ENCODE assay signal across 24 mouse cellular contexts in the genomic region with DNA sequence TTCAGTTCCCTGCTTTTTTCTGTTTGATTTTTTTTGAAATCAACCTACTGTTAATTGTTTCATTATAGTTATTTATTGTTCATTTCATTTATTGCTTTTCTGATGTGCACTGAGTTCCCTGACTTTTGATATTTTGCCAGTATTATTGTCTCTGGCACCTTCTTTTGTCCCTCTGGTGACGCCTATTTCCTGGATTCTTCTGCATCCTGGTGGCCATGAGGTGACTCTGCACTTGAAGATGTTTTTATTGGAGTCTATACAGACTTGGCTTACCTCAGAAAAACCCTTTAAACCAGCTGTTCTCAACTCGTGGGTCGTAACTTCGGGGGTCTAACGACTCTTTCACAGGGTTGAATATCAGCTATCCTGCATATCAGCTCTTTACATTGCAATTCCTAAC. TPM values are rescaled to one million over a fixed set of nuclear protein-coding genes. Genes with fewer than 3 reads are reported as not detected.
DNase-seq lines count a peak whose midpoint lies in the region; ATAC-seq and TF ChIP-seq lines count a peak whose summit lies in the region.
"Had no signal": no experiment of that assay in that cellular context is flagged by ENCODE, and none has a peak within 500 bp of the region (broad histone marks: within the 10 kb centered on the region; RNA-seq: fewer than 3 reads in every experiment).

No protein-coding gene starts in this region.

- H3K9ac ChIP-seq in forebrain, embryonic 14.5 days (ENCODE audit: low read length) = no peak overlapping the region
- no peak overlapping the region for H3K9ac ChIP-seq in forebrain, embryonic 11.5 days (ENCODE audit: low read length)
- no peak overlapping the region for H3K9ac ChIP-seq in kidney, postnatal 0 days (ENCODE audit: low read depth, low read length)
- H3K9ac ChIP-seq: limb, embryonic 12.5 days; liver, embryonic 14.5 days had no signal

- no peaks in the 10 kb centered on the region for H3K27me3 ChIP-seq in forebrain, embryonic 14.5 days (replicated peaks; ENCODE audit: control insufficient read depth, insufficient read depth, low read length)
- H3K27me3 ChIP-seq in forebrain, embryonic 11.5 days (ENCODE audit: control insufficient read depth, insufficient read depth, low read length) = no peaks in the 10 kb centered on the region
- H3K27me3 ChIP-seq in kidney, postnatal 0 days (ENCODE audit: insufficient read depth, low read length) = no peaks in the 10 kb centered on the region

- 68% methylated on average over 5 of the region's 5 CpGs for WGBS in forebrain, embryonic 14.5 days
- WGBS in forebrain, embryonic 11.5 days = 66% methylated on average over 5 of the region's 5 CpGs
- WGBS in kidney, postnatal 0 days = 31% methylated on average over 5 of the region's 5 CpGs

- no peak overlapping the region for H3K4me2 ChIP-seq in forebrain, embryonic 14.5 days (ENCODE audit: low read length)
- H3K4me2 ChIP-seq in forebrain, embryonic 11.5 days (ENCODE audit: low read depth, low read length, severe bottlenecking) = no peak overlapping the region
- H3K4me2 ChIP-seq in kidney, postnatal 0 days (ENCODE audit: low read length) = no peak overlapping the region
- H3K4me2 ChIP-seq: limb, embryonic 12.5 days had no signal

- ATAC-seq in forebrain, embryonic 14.5 days = no peak
- ATAC-seq in forebrain, embryonic 11.5 days (replicated peaks; ENCODE audit: low FRiP score) = no peak
- no peak for ATAC-seq in kidney, postnatal 0 days (replicated peaks; ENCODE audit: low FRiP score, low read depth)
- ATAC-seq in monocyte, adult 5-6 weeks (replicated peaks; ENCODE audit: insufficient number of reproducible peaks, low FRiP score, low TSS enrichment, poor library complexity, severe bottlenecking) = no peak
- ATAC-seq: hindbrain, embryonic 16.5 days had no signal

- no peak overlapping the region for H3K4me3 ChIP-seq in forebrain, embryonic 14.5 days (ENCODE audit: low read depth, low read length)
- no peak overlapping the region for H3K4me3 ChIP-seq in forebrain, embryonic 11.5 days (ENCODE audit: low read depth, low read length)
- H3K4me3 ChIP-seq in kidney, postnatal 0 days (replicated peaks; ENCODE audit: low read depth, low read length) = no peak overlapping the region
- H3K4me3 ChIP-seq in gastrocnemius, adult 2 months = no peak overlapping the region
- H3K4me3 ChIP-seq: embryonic facial prominence, embryonic 10.5 days; limb, embryonic 12.5 days; myocyte had no signal

- peak; percentile 59; the same call in 1 of the 2 replicates for TF ChIP-seq CTCF in kidney, postnatal 0 days (IDR thresholded peaks at IDR 0.05; ENCODE audit: low read depth)
- TF ChIP-seq CTCF in gastrocnemius, adult 2 months (IDR thresholded peaks at IDR 0.05) = no peak

- H3K27ac ChIP-seq in forebrain, embryonic 14.5 days (ENCODE audit: low read depth, low read length) = no peak overlapping the region
- no peak overlapping the region for H3K27ac ChIP-seq in forebrain, embryonic 11.5 days (ENCODE audit: low read depth, low read length)
- H3K27ac ChIP-seq in kidney, postnatal 0 days = no peak overlapping the region
- no peak overlapping the region for H3K27ac ChIP-seq in gastrocnemius, adult 2 months
- H3K27ac ChIP-seq: embryonic facial prominence, embryonic 10.5 days; limb, embryonic 12.5 days; liver, embryonic 14.5 days had no signal

- no peaks in the 10 kb centered on the region for H3K9me3 ChIP-seq in forebrain, embryonic 14.5 days (replicated peaks; ENCODE audit: control insufficient read depth, low read length)
- no peaks in the 10 kb centered on the region for H3K9me3 ChIP-seq in forebrain, embryonic 11.5 days (ENCODE audit: control insufficient read depth, low read length)
- H3K9me3 ChIP-seq in kidney, postnatal 0 days (replicated peaks; ENCODE audit: low read length) = no peaks in the 10 kb centered on the region
- H3K9me3 ChIP-seq: embryonic facial prominence, embryonic 10.5 days; G1E; limb, embryonic 12.5 days had no signal

- H3K36me3 ChIP-seq in forebrain, embryonic 14.5 days (ENCODE audit: control insufficient read depth, insufficient read depth, low read length) = no peaks in the 10 kb centered on the region
- H3K36me3 ChIP-seq in forebrain, embryonic 11.5 days (ENCODE audit: control insufficient read depth, insufficient read depth, low read length) = no peaks in the 10 kb centered on the region
- no peaks in the 10 kb centered on the region for H3K36me3 ChIP-seq in kidney, postnatal 0 days (ENCODE audit: insufficient read depth, low read length)
- H3K36me3 ChIP-seq: embryonic facial prominence, embryonic 10.5 days; G1E; limb, embryonic 12.5 days had no signal

- no peaks in the 10 kb centered on the region for H3K4me1 ChIP-seq in forebrain, embryonic 14.5 days (ENCODE audit: control insufficient read depth, insufficient read depth, low read length)
- no peaks in the 10 kb centered on the region for H3K4me1 ChIP-seq in forebrain, embryonic 11.5 days (replicated peaks; ENCODE audit: control insufficient read depth, insufficient read depth, low read length)
- no peaks in the 10 kb centered on the region for H3K4me1 ChIP-seq in kidney, postnatal 0 days (replicated peaks; ENCODE audit: insufficient read depth, low read length)
- H3K4me1 ChIP-seq: embryonic facial prominence, embryonic 10.5 days; limb, embryonic 12.5 days had no signal

- intact Hi-C loops in gastrocnemius, adult 2 months (cut with DNase I) = loop anchor here (5.0 kb wide), 1 partner anchor 43 kb away; no protein-coding TSS in a partner anchor

- peak; percentile 33 for DNase-seq in forebrain, embryonic 14.5 days (ENCODE audit: low spot score)
- DNase-seq in forebrain, embryonic 11.5 days (ENCODE audit: low spot score) = no peak
- DNase-seq in kidney, postnatal 0 days (ENCODE audit: low spot score) = peak; percentile 48
- DNase-seq in kidney, adult 18-20 months = no peak
- DNase-seq in 3T3-L1 (ENCODE audit: low read depth, low spot score) = peak; percentile 21
- DNase-seq in brain, adult 2 months (ENCODE audit: low read depth, low spot score) = peak; percentile 37
- DNase-seq in gastrocnemius, adult 2 months = no peak
- DNase-seq: thymus, adult 18-20 months had no signal

RNA-seq across cellular contexts. Expression of a gene that starts 10.0 kb away (rescaled TPM):
- not detected in 2 replicates for polyA plus RNA-seq in forebrain, embryonic 14.5 days (2014; fragmentation: Nextera tagmentation; extraction: Ambion mirVana)
- not detected in 2 replicates for polyA plus RNA-seq in forebrain, embryonic 11.5 days (2014; fragmentation: Nextera tagmentation; extraction: Ambion mirVana)
- not detected in 2 replicates for polyA plus RNA-seq in kidney, postnatal 0 days (2015; fragmentation: Nextera tagmentation; extraction: Ambion mirVana)
- not detected in 3 replicates for total RNA-seq in monocyte, adult 5-6 weeks (2017)
- total RNA-seq in gastrocnemius, adult 2 months (2021) = not detected
- total RNA-seq: adrenal gland, adult 18-20 months; G1E; gastrocnemius, adult 8-10 months; heart, adult 8-10 months; neutrophil, adult 5-6 weeks had no signal
- polyA plus RNA-seq: C2C12; embryonic facial prominence, embryonic 10.5 days; G1E; heart, embryonic 16.5 days; kidney, embryonic 14.5 days; liver, embryonic 14.5 days; myocyte; small intestine, adult 2 months; urinary bladder, adult 2 months had no signal

RNA-seq across cellular contexts. Expression of a gene that starts 27.7 kb away (rescaled TPM):
- polyA plus RNA-seq in forebrain, embryonic 14.5 days (2014; fragmentation: Nextera tagmentation; extraction: Ambion mirVana) = 0.14 TPM in 1 of 2 replicates, not detected in the other
- not detected in 2 replicates for polyA plus RNA-seq in forebrain, embryonic 11.5 days (2014; fragmentation: Nextera tagmentation; extraction: Ambion mirVana)
- polyA plus RNA-seq in kidney, postnatal 0 days (2015; fragmentation: Nextera tagmentation; extraction: Ambion mirVana) = 0.08 and 0.09 TPM in 2 replicates
- not detected in 3 replicates for total RNA-seq in monocyte, adult 5-6 weeks (2017)
- not detected for total RNA-seq in gastrocnemius, adult 2 months (2021)
- total RNA-seq: adrenal gland, adult 18-20 months; G1E; gastrocnemius, adult 8-10 months; heart, adult 8-10 months; neutrophil, adult 5-6 weeks had no signal
- polyA plus RNA-seq: C2C12; embryonic facial prominence, embryonic 10.5 days; G1E; kidney, embryonic 14.5 days; limb, embryonic 12.5 days; liver, embryonic 14.5 days; myocyte; small intestine, adult 2 months; urinary bladder, adult 2 months had no signal

RNA-seq across cellular contexts. Expression of a gene that starts 42.7 kb away (rescaled TPM):
- polyA plus RNA-seq in forebrain, embryonic 14.5 days (2014; fragmentation: Nextera tagmentation; extraction: Ambion mirVana) = not detected in 2 replicates
- polyA plus RNA-seq in forebrain, embryonic 11.5 days (2014; fragmentation: Nextera tagmentation; extraction: Ambion mirVana) = not detected in 2 replicates
- polyA plus RNA-seq in kidney, postnatal 0 days (2015; fragmentation: Nextera tagmentation; extraction: Ambion mirVana) = not detected in 2 replicates
- total RNA-seq in monocyte, adult 5-6 weeks (2017) = not detected in 3 replicates
- not detected for total RNA-seq in gastrocnemius, adult 2 months (2021)
- total RNA-seq: adrenal gland, adult 18-20 months; gastrocnemius, adult 8-10 months; heart, adult 8-10 months; neutrophil, adult 5-6 weeks had no signal
- polyA plus RNA-seq: C2C12; G1E; heart, embryonic 16.5 days; kidney, embryonic 14.5 days; limb, embryonic 12.5 days; liver, embryonic 14.5 days; myocyte; small intestine, adult 2 months; urinary bladder, adult 2 months had no signal

RNA-seq across cellular contexts. Expression of a gene that starts 51.2 kb away (rescaled TPM):
- 1.9 and 2.5 TPM in 2 replicates for polyA plus RNA-seq in forebrain, embryonic 14.5 days (2014; fragmentation: Nextera tagmentation; extraction: Ambion mirVana)
- polyA plus RNA-seq in forebrain, embryonic 11.5 days (2014; fragmentation: Nextera tagmentation; extraction: Ambion mirVana) = 0.29 and 0.59 TPM in 2 replicates
- polyA plus RNA-seq in kidney, postnatal 0 days (2015; fragmentation: Nextera tagmentation; extraction: Ambion mirVana) = 0.29 and 0.33 TPM in 2 replicates
- 0.64 to 3.8 TPM (median 1.7 TPM) in 3 replicates for total RNA-seq in monocyte, adult 5-6 weeks (2017)
- total RNA-seq in gastrocnemius, adult 2 months (2021) = 1 to 10 TPM; 2.0 to 6.1 TPM
- polyA plus RNA-seq: C2C12, G1E had no signal

RNA-seq across cellular contexts. Expression of a gene that starts 55.9 kb away (rescaled TPM):
- not detected in 2 replicates for polyA plus RNA-seq in forebrain, embryonic 14.5 days (2014; fragmentation: Nextera tagmentation; extraction: Ambion mirVana)
- polyA plus RNA-seq in forebrain, embryonic 11.5 days (2014; fragmentation: Nextera tagmentation; extraction: Ambion mirVana) = not detected in 2 replicates
- not detected in 2 replicates for polyA plus RNA-seq in kidney, postnatal 0 days (2015; fragmentation: Nextera tagmentation; extraction: Ambion mirVana)
- total RNA-seq in monocyte, adult 5-6 weeks (2017) = not detected in 3 replicates
- not detected for total RNA-seq in gastrocnemius, adult 2 months (2021)
- total RNA-seq: adrenal gland, adult 18-20 months; G1E; gastrocnemius, adult 8-10 months; heart, adult 8-10 months; neutrophil, adult 5-6 weeks had no signal
- polyA plus RNA-seq: C2C12; G1E; heart, embryonic 16.5 days; kidney, embryonic 14.5 days; limb, embryonic 12.5 days; liver, embryonic 14.5 days; myocyte; small intestine, adult 2 months; urinary bladder, adult 2 months had no signal

Comparison
In these comparisons a context has a peak if more than half of its experiments do, and no peak if none do; other contexts are left out.
1. DNase-seq: peak in forebrain, embryonic 14.5 days (single experiment), kidney, postnatal 0 days (single experiment), 3T3-L1 (single experiment) and brain, adult 2 months (single experiment); none in forebrain, embryonic 11.5 days (single experiment), kidney, adult 18-20 months (single experiment) and gastrocnemius, adult 2 months (single experiment).